Mouse (Mus musculus) kidney, adult 2 months (tissue): ENCODE results near the gene Rad51b.

Source experiments
- CTCF ChIP-seq: fragments of 200-500 bp; conservative IDR thresholded peaks from 2 replicates; pipeline ENCODE4 v1.5.1; 2011; ENCODE audit warnings: low read depth, mild to moderate bottlenecking, control low read depth, low read length, moderate library complexity, mixed read lengths; ENCODE audit not compliant: insufficient read depth, insufficient read length
- POLR2A ChIP-seq: fragments of 200-500 bp; IDR thresholded peaks from one replicate; pipeline ENCODE4 v1.6.1; 2011; ENCODE audit warnings: low read depth, low read length, control low read depth

DNA sequence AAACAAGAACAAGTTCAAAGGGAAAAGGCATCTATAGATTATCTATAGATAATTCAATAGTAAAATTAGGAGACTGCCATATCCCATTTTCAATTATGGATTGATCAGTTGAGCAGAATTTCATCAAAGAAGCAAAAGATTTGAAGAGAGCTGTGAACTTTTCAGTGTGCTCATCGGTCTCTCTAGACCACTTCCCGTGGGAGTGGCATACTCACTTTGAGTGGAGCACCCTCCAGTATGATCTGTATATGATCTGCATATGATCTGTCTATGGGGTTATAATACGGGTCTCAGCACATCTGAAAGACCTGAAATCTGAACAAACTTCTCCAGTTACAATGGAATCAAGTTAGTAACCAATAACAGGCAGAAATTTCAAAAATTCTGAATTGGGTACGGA lies 497.7 kb downstream of the Rad51b start:
- TF ChIP-seq CTCF: no peak
- no peak for TF ChIP-seq POLR2A
